Mouse (Mus musculus): Measurements from ENCODE around the gene 2810408A11Rik. TPM values are rescaled to one million over a fixed set of nuclear protein-coding genes. Genes with fewer than 3 reads are reported as not detected.
"Not testable (repeated sequence)": the region's sequence is repeated elsewhere in the genome, so short reads cannot be mapped to it uniquely, and the experiment has no call there.

2810408A11Rik gene
- polyA plus RNA-seq, 1 experiment from 2014 or later = 14.8 TPM

DNA sequence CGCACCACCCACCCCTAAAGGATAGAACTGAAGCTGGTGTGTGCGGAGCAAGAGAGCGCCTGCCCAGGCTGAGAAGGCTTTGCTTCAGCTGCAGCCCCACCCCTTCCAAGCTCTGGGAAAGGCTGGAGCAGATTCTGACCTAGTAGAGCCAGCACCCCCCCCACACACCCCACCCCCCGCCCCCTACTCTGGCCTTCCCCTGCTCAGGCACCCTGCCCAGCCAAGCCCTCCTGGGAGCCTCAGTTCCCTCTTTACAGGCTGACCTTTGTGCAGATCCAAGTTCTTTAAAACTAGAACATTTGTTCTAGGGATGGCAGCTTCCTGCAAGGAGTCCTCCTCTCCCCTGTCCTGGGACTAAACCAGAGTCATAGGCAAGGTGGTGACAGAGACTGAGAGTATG, 36.6 kb upstream of the 2810408A11Rik start:
- WGBS = 48% methylated on average over 4 of the region's 4 CpGs
- Histone ChIP-seq H3K9me3 (replicated peaks) (no peaks in the 10 kb centered on the region), H3K4me1 (peaks cover 43% of the 10 kb centered on the region), H3K36me3 (peaks cover under 1% of the 10 kb centered on the region; the same call in 1 of the 2 replicates), H3K27ac (replicated peaks) (no peak overlapping the region), H3K27me3 (ENCODE audit: low read depth, poor library complexity, severe bottlenecking) (peaks cover 62% of the 10 kb centered on the region), H3K4me3 (peak overlapping the region; percentile 3; the same call in 1 of the 2 replicates)
- DNase-seq (ENCODE audit: low spot score) = no peak

DNA sequence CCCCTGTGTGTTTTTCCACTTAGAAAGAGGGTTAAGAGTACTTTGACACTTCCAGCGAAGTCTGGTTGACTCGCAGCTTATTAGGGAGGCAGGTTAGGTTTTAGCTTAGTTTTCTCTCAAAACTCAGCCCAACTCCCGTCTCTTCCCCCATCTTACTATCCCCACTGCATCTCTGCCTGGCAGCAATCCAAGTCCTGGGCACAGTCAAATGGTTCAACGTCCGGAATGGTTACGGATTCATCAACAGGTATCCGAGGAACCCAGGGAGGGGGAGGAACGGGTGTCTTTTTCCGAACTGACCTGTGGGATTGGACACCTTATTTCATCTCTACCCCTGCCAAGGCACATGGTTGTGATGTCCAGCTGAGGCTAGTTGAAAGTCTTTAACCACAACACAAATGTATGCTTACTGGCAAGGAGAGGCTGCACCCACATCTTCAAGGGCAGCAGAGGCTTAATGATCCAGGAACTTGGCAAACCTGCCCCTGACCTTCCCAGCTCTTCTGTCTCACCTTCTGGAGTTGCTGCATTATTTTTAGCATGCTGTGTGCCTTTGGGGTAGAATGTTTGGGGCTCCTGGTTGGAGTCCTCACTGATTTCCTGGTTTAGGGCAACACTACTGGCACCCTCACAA, 36.0 kb upstream of the 2810408A11Rik start:
- H3K4me3 ChIP-seq = peak overlapping the region; percentile 72
- WGBS = 53% methylated on average over 9 of the region's 9 CpGs
- peaks cover 43% of the 10 kb centered on the region for H3K4me1 ChIP-seq
- H3K27me3 ChIP-seq (ENCODE audit: low read depth, poor library complexity, severe bottlenecking) = peaks cover 62% of the 10 kb centered on the region
- H3K27ac ChIP-seq (replicated peaks) = no peak overlapping the region
- DNase-seq (ENCODE audit: low spot score) = no peak
- H3K36me3 ChIP-seq = no peaks in the 10 kb centered on the region
- no peaks in the 10 kb centered on the region for H3K9me3 ChIP-seq (replicated peaks)

DNA sequence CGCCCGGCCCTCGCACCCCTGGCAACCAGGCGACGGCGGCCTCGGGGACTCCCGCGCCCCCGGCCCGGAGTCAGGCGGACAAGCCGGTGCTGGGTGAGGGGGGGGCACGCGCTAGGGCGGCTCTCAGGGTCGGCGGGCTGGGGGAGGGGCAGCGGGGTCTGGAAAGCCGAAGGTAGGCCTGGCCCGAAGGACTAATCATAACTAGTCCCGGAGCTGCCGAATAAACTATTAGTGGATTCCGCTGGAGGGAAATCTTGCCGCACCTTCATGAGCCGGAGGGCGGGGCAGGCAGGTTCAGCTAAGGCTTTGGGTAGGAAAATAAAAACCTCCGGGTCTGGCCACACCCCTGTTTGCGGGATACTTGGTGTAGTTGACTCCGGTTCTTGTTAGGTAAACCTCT, 35.4 kb upstream of the 2810408A11Rik start:
- H3K4me3 ChIP-seq = peak overlapping the region; percentile 72
- DNase-seq (ENCODE audit: low spot score) = no peak
- WGBS = 3% methylated on average over 30 of the region's 30 CpGs

DNA sequence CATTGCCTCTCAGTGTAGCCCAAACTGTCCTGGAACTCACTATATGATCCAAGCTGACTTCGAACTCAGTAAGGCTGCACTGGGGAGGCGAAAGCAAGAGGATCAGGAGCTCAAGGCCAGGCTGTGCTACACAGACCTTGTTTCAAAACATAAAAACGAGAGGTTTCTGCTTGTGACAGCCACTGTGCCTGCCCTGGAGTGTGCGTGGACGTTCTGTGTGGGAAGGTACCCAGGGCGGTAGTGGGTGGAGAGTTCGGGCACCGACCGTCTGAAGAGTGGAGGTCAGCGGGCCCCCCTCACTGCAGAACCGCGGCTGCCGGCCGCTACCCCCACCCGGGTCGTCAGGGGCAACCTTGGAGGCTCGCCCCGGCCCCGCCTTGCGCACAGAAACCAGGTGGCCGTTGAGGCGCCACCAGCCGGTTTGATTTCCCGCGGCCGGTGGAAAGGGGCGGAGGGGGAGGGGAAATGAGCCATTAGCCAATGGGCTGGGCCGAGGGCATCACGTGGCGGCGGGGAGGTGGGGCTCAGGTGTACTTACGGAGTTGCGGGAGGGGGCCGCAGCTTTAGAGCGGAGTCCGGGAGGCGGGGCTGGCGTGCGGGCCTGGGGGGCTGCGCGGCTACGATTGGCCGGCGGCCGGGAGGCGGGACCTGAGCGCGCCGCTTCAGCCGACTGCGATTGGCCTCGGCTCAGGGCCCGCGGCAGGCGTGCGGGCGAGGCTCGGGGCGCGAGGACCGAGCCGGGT, 34.5 kb upstream of the 2810408A11Rik start, which contains the start of gene Ybx2:
Ybx2 (plus strand) TSS at position 660 of the 743 bp plus-strand sequence.
- H3K9me3 ChIP-seq (replicated peaks) = no peaks in the 10 kb centered on the region
- peak; percentile 90 for DNase-seq (ENCODE audit: low spot score)
- no peaks in the 10 kb centered on the region for H3K36me3 ChIP-seq
- H3K27me3 ChIP-seq (ENCODE audit: low read depth, poor library complexity, severe bottlenecking) = peaks cover 62% of the 10 kb centered on the region
- H3K4me3 ChIP-seq = peak within 1 kb of the TSS; percentile 72
- H3K27ac ChIP-seq (replicated peaks) = peak within 1 kb of the TSS; percentile 84
- H3K4me1 ChIP-seq = peaks cover 43% of the 10 kb centered on the region
- 1% methylated on average over 62 of the region's 62 CpGs for WGBS

More for the DNA sequence above, 35.4 kb upstream of the 2810408A11Rik start:
- Histone ChIP-seq H3K27ac (replicated peaks) (peak overlapping the region; percentile 84), H3K36me3 (no peaks in the 10 kb centered on the region), H3K9me3 (replicated peaks) (no peaks in the 10 kb centered on the region), H3K27me3 (ENCODE audit: low read depth, poor library complexity, severe bottlenecking) (peaks cover 62% of the 10 kb centered on the region), H3K4me1 (peaks cover 43% of the 10 kb centered on the region)

DNA sequence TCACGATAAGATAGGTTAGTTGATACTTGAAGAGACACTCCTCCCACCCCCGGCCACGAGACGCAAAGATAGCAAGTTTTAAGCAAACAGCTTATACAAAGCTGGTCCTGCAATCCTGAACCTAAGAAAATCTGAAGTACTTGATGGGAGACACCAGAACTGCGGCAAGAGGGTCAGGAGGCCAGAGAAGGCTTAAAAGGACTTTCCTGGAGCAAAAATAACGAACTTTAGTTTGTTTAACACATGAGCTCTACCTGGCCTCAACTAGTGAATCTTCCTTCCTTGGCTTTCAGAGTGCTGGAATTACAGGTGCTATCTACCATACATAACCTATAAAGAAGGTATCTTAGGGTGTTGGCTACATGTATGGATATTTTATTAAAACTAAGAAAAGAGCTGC, 33.9 kb upstream of the 2810408A11Rik start:
- H3K27me3 ChIP-seq (ENCODE audit: low read depth, poor library complexity, severe bottlenecking) = peaks cover 56% of the 10 kb centered on the region
- 20% methylated on average over 6 of the region's 6 CpGs for WGBS
- DNase-seq (ENCODE audit: low spot score) = no peak

DNA sequence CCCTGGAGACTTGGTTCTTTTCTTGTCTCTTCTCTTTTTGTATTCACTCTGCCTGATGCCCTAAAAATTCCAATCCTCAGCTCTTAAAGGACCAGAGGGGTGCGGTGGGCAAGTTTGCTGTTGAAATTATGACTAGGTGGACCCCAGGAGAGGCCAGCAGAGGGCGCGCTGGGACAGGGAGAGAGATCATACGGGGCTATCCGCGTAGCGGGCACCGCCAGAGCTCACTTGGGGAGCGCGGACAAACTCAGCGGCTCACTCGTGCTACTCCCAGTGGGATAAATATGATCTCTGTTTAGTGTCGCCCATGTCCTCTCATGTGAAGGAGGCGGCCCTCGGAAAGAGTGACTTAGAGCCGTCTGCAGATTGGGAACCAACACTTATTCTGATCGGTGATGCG, 33.4 kb upstream of the 2810408A11Rik start:
- Histone ChIP-seq H3K4me3 (peak overlapping the region; percentile 72), H3K27ac (replicated peaks) (no peak overlapping the region), H3K9me3 (replicated peaks) (no peaks in the 10 kb centered on the region), H3K36me3 (no peaks in the 10 kb centered on the region), H3K27me3 (ENCODE audit: low read depth, poor library complexity, severe bottlenecking) (peaks cover 51% of the 10 kb centered on the region), H3K4me1 (peaks cover 43% of the 10 kb centered on the region)
- peak; percentile 94 for DNase-seq (ENCODE audit: low spot score)
- WGBS = 1% methylated on average over 18 of the region's 18 CpGs

More for the DNA sequence above, 33.9 kb upstream of the 2810408A11Rik start:
- H3K4me1 ChIP-seq = peaks cover 43% of the 10 kb centered on the region
- peak overlapping the region; percentile 72 for H3K4me3 ChIP-seq
- H3K27ac ChIP-seq (replicated peaks) = no peak overlapping the region
- no peaks in the 10 kb centered on the region for H3K9me3 ChIP-seq (replicated peaks)
- H3K36me3 ChIP-seq = no peaks in the 10 kb centered on the region

DNA sequence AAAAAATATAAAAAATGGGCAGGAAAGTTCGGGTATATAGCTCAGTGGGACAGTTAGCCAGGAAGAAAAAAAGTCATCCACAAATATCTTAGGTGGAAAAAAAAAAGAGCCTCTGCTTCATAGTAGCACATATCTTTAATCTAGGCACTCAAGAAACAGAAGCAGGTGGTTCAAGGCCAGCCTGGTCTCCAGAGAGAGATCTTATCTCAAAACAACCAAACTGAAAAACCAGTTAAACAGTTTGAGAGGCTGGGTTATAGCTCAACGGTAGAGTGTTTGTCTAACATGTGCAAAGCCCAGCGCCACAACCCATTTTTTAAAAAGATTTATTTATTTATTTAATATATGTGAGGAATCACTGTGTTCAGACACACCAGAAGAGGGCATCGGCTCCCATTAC, 32.3 kb upstream of the 2810408A11Rik start:
- WGBS = 82% methylated on average over 4 of the region's 4 CpGs

DNA sequence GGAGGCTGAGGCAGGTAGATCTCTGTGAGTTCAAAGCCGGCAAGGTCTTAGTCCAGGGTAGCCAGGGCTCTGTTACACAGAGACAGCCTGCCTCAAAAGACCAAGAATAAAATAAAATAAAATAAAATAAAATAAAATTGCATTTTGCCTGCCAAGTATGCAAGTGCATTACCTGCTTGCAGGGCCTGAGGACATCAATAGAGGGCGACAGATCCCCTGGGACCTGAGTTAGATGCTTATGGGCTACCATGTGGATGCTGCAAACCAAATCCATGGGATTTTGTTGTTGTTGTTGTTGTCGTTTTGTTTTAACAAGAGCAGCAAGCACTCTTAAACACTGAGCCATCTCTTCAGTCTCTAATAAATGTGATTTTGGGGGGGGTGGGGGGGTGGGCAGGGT, 31.5 kb upstream of the 2810408A11Rik start:
- H3K4me3 ChIP-seq = no peak overlapping the region
- H3K9me3 ChIP-seq (replicated peaks) = no peaks in the 10 kb centered on the region
- no peaks in the 10 kb centered on the region for H3K36me3 ChIP-seq
- no peak for DNase-seq (ENCODE audit: low spot score)
- peaks cover 32% of the 10 kb centered on the region for H3K27me3 ChIP-seq (ENCODE audit: low read depth, poor library complexity, severe bottlenecking)
- H3K27ac ChIP-seq (replicated peaks) = no peak overlapping the region
- peaks cover 34% of the 10 kb centered on the region for H3K4me1 ChIP-seq
- WGBS = 38% methylated on average over 3 of the region's 3 CpGs

More for the DNA sequence above, 32.3 kb upstream of the 2810408A11Rik start:
- Histone ChIP-seq H3K9me3 (replicated peaks) (no peaks in the 10 kb centered on the region), H3K27me3 (ENCODE audit: low read depth, poor library complexity, severe bottlenecking) (peaks cover 40% of the 10 kb centered on the region), H3K4me1 (peaks cover 38% of the 10 kb centered on the region), H3K27ac (replicated peaks) (no peak overlapping the region), H3K36me3 (no peaks in the 10 kb centered on the region), H3K4me3 (no peak overlapping the region)
- no peak for DNase-seq (ENCODE audit: low spot score)

DNA sequence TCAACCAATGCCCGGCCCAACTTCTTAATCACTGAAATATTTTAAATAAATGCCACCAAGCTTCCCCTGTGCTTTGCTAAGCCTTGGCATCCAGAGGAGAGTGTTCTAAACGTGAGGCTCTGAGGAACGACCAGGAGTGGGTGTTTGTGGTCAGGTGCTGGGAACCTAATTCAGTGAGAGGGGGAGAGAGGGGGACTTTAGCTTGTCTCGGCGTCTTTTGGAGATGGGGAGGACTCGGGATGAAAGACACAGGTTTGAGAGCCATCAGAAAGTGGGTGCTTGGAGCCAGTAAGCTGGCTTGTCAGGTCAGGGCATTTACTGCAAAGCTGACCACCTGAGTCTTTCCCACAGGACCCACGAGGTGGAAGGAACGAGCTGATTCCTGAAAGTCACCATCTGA, 31.0 kb upstream of the 2810408A11Rik start:
- Histone ChIP-seq H3K36me3 (no peaks in the 10 kb centered on the region), H3K27me3 (ENCODE audit: low read depth, poor library complexity, severe bottlenecking) (peaks cover 27% of the 10 kb centered on the region), H3K27ac (replicated peaks) (no peak overlapping the region), H3K4me1 (peaks cover 29% of the 10 kb centered on the region), H3K9me3 (replicated peaks) (no peaks in the 10 kb centered on the region), H3K4me3 (no peak overlapping the region)
- DNase-seq (ENCODE audit: low spot score) = no peak
- 74% methylated on average over 8 of the region's 8 CpGs for WGBS

DNA sequence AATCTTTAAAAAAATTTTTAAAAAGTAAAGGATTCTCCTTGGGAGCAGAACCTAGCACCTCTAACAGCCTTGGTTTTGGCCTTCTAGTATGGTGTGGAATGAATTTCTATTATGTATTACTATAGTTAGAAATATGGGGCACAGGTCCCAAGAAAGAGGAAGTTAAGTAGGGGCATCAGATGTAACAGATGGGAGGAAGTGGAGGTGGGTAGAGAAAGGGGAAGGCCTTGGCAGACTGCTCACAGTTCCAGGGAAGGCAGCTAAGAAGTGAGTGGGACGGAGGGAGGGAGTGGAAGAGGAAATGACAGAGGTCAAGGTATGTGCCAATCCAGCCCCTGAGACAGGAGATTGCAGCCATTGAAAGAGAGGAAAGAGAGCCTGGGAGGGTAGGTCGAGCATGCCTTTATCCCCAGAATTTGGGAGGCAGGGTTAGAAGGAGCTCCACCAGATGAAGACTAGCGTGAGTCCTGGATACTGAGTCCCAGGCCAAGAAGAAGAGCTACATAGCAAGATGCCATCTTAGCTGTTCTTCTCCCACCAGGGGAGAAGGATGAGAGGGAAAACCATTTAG, 30.3 kb upstream of the 2810408A11Rik start:
- Histone ChIP-seq H3K4me3 (no peak overlapping the region), H3K27ac (replicated peaks) (no peak overlapping the region), H3K4me1 (peaks cover 22% of the 10 kb centered on the region), H3K27me3 (ENCODE audit: low read depth, poor library complexity, severe bottlenecking) (peaks cover 20% of the 10 kb centered on the region), H3K9me3 (replicated peaks) (no peaks in the 10 kb centered on the region), H3K36me3 (no peaks in the 10 kb centered on the region)
- WGBS = 80% methylated on average over 3 of the region's 3 CpGs
- no peak for DNase-seq (ENCODE audit: low spot score)

DNA sequence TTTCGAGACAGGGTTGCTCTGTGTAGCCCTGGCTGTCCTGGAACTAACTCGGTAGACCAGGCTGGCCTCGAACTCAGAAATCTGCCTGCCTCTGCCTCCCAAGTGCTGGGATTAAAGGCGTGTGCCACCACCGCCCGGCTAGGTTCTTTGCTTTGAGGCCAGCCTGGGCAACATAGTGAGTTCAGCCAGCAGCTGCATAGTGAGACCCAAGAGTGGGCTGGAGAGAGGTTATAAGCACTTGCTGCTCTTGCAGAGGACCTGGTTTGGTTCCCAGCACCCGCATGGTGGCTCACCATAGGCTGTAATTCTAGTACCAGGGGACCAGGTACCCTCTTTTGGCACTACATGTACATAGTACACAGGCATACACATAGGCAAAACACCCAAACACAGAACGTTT, 29.4 kb upstream of the 2810408A11Rik start:
- not testable (repeated sequence) for H3K9me3 ChIP-seq (replicated peaks); DNase-seq (ENCODE audit: low spot score); H3K27ac ChIP-seq (replicated peaks); H3K36me3 ChIP-seq; H3K4me3 ChIP-seq
- WGBS = 89% methylated on average over 8 of the region's 8 CpGs
- H3K27me3 ChIP-seq (ENCODE audit: low read depth, poor library complexity, severe bottlenecking) = peaks cover 11% of the 10 kb centered on the region
- peaks cover 13% of the 10 kb centered on the region for H3K4me1 ChIP-seq

DNA sequence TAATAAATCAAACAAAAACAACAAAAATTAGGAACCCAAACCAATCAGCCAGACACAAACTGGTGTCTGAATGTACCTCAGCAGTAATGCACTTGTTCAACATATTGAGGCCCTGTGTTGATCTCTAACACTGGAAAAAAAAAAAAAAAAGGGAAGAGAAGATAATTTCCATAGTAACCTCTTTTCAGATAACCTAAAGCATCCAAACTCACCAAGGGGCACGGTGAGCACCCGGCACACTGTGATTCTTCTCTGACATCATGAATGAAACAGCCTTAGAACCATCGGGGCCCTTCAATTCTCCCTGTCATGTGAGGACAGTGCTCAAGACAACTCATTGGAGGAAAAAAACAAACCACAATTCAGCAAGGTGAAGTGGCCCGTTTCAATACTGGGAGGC, 28.9 kb upstream of the 2810408A11Rik start:
- Histone ChIP-seq H3K27ac (replicated peaks) (no peak overlapping the region), H3K27me3 (ENCODE audit: low read depth, poor library complexity, severe bottlenecking) (peaks cover 6% of the 10 kb centered on the region), H3K4me3 (no peak overlapping the region), H3K36me3 (no peaks in the 10 kb centered on the region), H3K4me1 (peaks cover 10% of the 10 kb centered on the region; the same call in 1 of the 2 replicates), H3K9me3 (replicated peaks) (no peaks in the 10 kb centered on the region)
- no peak for DNase-seq (ENCODE audit: low spot score)
- 94% methylated on average over 4 of the region's 4 CpGs for WGBS

DNA sequence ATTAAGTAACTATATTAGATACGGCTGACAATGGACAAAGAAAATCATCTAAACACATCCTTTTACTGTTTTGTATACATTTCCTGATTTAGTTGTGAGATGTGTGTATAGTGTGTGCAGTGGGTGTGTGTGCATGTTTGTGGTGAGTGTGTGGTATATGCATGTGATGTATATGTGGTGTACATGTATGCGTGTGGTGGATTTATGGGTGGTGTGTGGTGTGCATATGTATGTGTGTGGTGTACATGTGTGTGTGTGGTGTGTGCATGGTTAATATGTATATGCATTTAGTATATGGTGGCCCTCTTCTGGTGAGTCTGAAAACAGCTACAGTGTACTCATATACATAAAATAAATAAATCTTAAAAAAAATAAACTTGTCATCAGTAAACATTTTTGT, 26.7 kb upstream of the 2810408A11Rik start:
- Histone ChIP-seq H3K27ac (replicated peaks) (no peak overlapping the region), H3K4me1 (peaks cover 6% of the 10 kb centered on the region), H3K27me3 (ENCODE audit: low read depth, poor library complexity, severe bottlenecking) (no peaks in the 10 kb centered on the region), H3K4me3 (no peak overlapping the region), H3K9me3 (replicated peaks) (no peaks in the 10 kb centered on the region), H3K36me3 (no peaks in the 10 kb centered on the region)
- 96% methylated on average over 2 of the region's 2 CpGs for WGBS
- no peak for DNase-seq (ENCODE audit: low spot score)

Measured in midbrain, embryonic 10.5 days (tissue).